Mouse (Mus musculus) heart, adult 2 months (tissue): ENCODE results near the gene Ttl. TPM values are rescaled to one million over a fixed set of nuclear protein-coding genes. Genes with fewer than 3 reads are reported as not detected.
A peak's percentile ranks its signal among the peaks of the same experiment; 100 is the strongest.

Experiments
- DNase-seq, 2 experiments: peaks; one replicate each; pipeline ENCODE4 v3.0.0; 2021
- H3K27ac ChIP-seq: fragments of 200-600 bp; 2 replicates; pipeline ENCODE4 v1.8.1; 2022
- H3K27me3 ChIP-seq: fragments of 200-500 bp; 2 replicates; pipeline ENCODE4 v1.6.1; 2012; ENCODE audit warnings: mild to moderate bottlenecking, low read length, inconsistent platforms, mixed read lengths; ENCODE audit not compliant: control insufficient read depth, insufficient read depth
- H3K36me3 ChIP-seq: fragments of 200-500 bp; 2 replicates; pipeline ENCODE4 v1.6.1; 2012; ENCODE audit warnings: low read length, inconsistent platforms; ENCODE audit not compliant: control insufficient read depth, insufficient read depth
- H3K4me1 ChIP-seq: fragments of 200-500 bp; 2 replicates; pipeline ENCODE4 v1.6.1; 2011; ENCODE audit warnings: low read length; ENCODE audit not compliant: control insufficient read depth, insufficient read depth
- H3K4me3 ChIP-seq: fragments of 200-600 bp; 2 replicates; pipeline ENCODE4 v1.8.1; 2022
- H3K79me2 ChIP-seq: fragments of 200-500 bp; replicated peaks from 2 replicates; pipeline ENCODE4 v1.6.1; 2012; ENCODE audit warnings: mild to moderate bottlenecking, inconsistent platforms, low read length, moderate library complexity, mixed read lengths; ENCODE audit not compliant: control insufficient read depth, insufficient read depth
- H3K9ac ChIP-seq: fragments of 200-500 bp; 2 replicates; pipeline ENCODE4 v1.6.1; 2012; ENCODE audit warnings: low read depth, mild to moderate bottlenecking, control low read depth, inconsistent platforms, low read length, mixed read lengths
- CTCF ChIP-seq: fragments of 200-600 bp; IDR thresholded peaks from 2 replicates; pipeline ENCODE4 v1.8.1; 2022; ENCODE audit warnings: antibody characterized with exemption, mild to moderate bottlenecking, moderate library complexity
- EP300 ChIP-seq: fragments of 200-500 bp; IDR thresholded peaks from 2 replicates; pipeline ENCODE4 v1.6.1; 2011; ENCODE audit warnings: low read depth, low read length, control low read depth; ENCODE audit not compliant: insufficient read depth
- POLR2A ChIP-seq: fragments of 200-500 bp; IDR thresholded peaks from 2 replicates; pipeline ENCODE4 v1.6.1; 2011; ENCODE audit warnings: mild to moderate bottlenecking, low read depth, low read length, control low read depth; ENCODE audit not compliant: insufficient read depth
- WGBS: fragments of 180-500 bp; shearing (Covaris S2); methylation state at CpG from one replicate; pipeline ENCODE4 v1.1.7; 2018; 5-methylcytosine and 5-hydroxymethylcytosine counted together
- intact Hi-C: fragments of 180-260 bp; cut with DNase I; formaldehyde crosslinking; loops from one replicate; pipeline ENCODE4 v1.15.1; 2025
- polyA plus RNA-seq: library from polyadenylated mRNA; depleted of rRNA; stranded (reverse); fragments of >200 nt; gene quantifications from 2 replicates; pipeline ENCODE4 v1.2.3, GENCODE M21; 2012
- total RNA-seq, 2 experiments: library from RNA; stranded (reverse); gene quantifications; 2 replicates each; pipeline ENCODE4 v1.2.3; 2021

Ttl gene
- total and polyA plus RNA-seq, 3 experiments: 8.8 to 19.1 (median 19.0) TPM

GRCm38 (mm10) chr2:129055741-129056140 lies 10.0 kb upstream of the Ttl start:
- H3K27me3 ChIP-seq: no peaks in the 10 kb centered on the region

DNA sequence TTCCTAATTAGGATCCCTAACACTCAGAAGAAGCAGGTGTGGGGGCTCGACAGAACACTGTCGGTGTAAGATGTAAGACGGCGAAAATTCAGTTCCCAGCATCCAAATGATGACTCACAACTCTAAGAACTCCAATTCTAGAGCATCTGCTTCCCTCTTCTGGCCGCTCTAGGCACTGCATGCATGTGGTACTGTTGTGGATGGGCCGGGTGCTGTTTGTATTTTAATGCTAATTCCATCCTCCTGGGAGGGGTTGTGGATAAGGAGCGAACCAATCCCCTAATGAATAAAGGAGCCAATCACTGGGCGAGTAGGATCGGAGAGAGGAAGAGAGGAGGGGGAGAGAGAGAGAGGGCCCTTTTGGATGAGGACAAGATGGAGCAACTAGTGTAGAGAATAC lies 9.1 kb upstream of the Ttl start:
- DNase-seq: peak in 1 of 2 experiments; percentile 35
- Histone ChIP-seq H3K36me3 (no peaks in the 10 kb centered on the region), H3K4me1 (no peaks in the 10 kb centered on the region), H3K27ac (no peak overlapping the region), H3K79me2 (no peaks in the 10 kb centered on the region), H3K27me3 (no peaks in the 10 kb centered on the region), H3K9ac (no peak overlapping the region), H3K4me3 (no peak overlapping the region)
- intact Hi-C loops: no loop called here
- no peak for TF ChIP-seq EP300
- no peak for TF ChIP-seq POLR2A
- peak; percentile 70 for TF ChIP-seq CTCF
- WGBS: 49% methylated on average over 9 of the region's 9 CpGs

More at GRCm38 (mm10) chr2:129055741-129056140, 10.0 kb upstream of the Ttl start:
- no peak for DNase-seq
- 86% methylated on average over 6 of the region's 6 CpGs for WGBS
- Histone ChIP-seq H3K4me1 (no peaks in the 10 kb centered on the region), H3K36me3 (no peaks in the 10 kb centered on the region), H3K4me3 (no peak overlapping the region), H3K9ac (no peak overlapping the region), H3K27ac (no peak overlapping the region), H3K79me2 (no peaks in the 10 kb centered on the region)
- TF ChIP-seq CTCF: no peak
- TF ChIP-seq EP300: no peak
- no peak for TF ChIP-seq POLR2A
- intact Hi-C loops: no loop called here

DNA sequence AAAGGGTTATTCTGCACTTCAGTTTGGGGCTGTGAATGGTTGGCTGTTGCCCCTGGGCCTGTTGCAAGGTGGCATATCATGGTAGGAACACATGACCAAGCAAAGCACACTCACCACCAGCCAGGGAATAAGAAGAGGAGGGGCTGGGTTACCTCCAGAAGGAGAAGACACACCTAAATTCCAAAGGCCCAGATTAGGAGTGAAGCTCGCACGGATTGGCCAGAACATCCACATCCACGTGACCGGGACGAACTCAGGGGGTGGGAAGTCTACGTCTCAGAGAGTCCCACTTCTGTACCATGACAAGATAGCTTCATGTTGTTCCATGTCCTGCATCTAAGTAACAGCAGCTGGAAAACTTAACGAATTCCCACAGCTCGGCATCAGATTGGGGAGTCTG lies 8.5 kb upstream of the Ttl start:
- DNase-seq: no peak
- H3K36me3 ChIP-seq: no peaks in the 10 kb centered on the region
- no peaks in the 10 kb centered on the region for H3K27me3 ChIP-seq
- no peak overlapping the region for H3K4me3 ChIP-seq
- intact Hi-C loops: no loop called here
- no peak overlapping the region for H3K9ac ChIP-seq
- no peaks in the 10 kb centered on the region for H3K4me1 ChIP-seq
- H3K27ac ChIP-seq: no peak overlapping the region
- no peak for TF ChIP-seq CTCF
- no peak for TF ChIP-seq EP300
- TF ChIP-seq POLR2A: no peak
- 95% methylated on average over 8 of the region's 8 CpGs for WGBS
- H3K79me2 ChIP-seq: no peaks in the 10 kb centered on the region

DNA sequence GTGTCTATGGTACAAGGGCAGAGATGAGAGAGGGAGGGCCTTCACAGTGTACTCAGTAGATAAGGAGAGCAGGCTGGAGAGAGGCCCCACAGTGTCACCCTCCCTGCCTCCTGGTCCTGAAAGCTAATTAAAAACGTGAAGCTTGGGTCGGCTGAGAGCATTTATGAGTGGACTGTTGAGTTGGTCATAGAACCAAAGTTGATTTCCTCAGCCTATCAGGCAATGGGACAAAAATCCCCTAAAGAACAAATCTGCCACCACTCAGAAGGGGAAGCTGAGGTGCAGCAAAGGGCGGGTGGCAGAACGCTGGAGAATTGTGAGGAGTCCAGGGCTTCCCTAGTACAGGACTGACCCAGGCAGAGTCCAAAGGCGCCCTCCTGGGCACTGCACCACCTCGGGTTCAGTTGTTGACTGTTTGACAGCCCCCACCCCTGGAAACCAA lies 7.8 kb upstream of the Ttl start:
- intact Hi-C loops: no loop called here
- Histone ChIP-seq H3K27me3 (no peaks in the 10 kb centered on the region), H3K27ac (no peak overlapping the region), H3K36me3 (no peaks in the 10 kb centered on the region), H3K4me3 (no peak overlapping the region), H3K9ac (no peak overlapping the region), H3K79me2 (no peaks in the 10 kb centered on the region), H3K4me1 (no peaks in the 10 kb centered on the region)
- no peak for DNase-seq
- no peak for TF ChIP-seq EP300
- TF ChIP-seq CTCF: no peak
- no peak for TF ChIP-seq POLR2A
- WGBS: 76% methylated on average over 6 of the region's 6 CpGs

GRCm38 (mm10) chr2:129061456-129062059 lies 4.2 kb upstream of the Ttl start:
- H3K4me3 ChIP-seq: no peak overlapping the region
- no peak for DNase-seq
- H3K79me2 ChIP-seq: no peaks in the 10 kb centered on the region
- no peak overlapping the region for H3K9ac ChIP-seq
- WGBS: 75% methylated on average over 10 of the region's 10 CpGs
- H3K27me3 ChIP-seq: no peaks in the 10 kb centered on the region
- no peak for TF ChIP-seq EP300
- no peak for TF ChIP-seq CTCF
- no peak for TF ChIP-seq POLR2A
- H3K4me1 ChIP-seq: no peaks in the 10 kb centered on the region
- H3K36me3 ChIP-seq: no peaks in the 10 kb centered on the region
- intact Hi-C loops: no loop called here
- no peak overlapping the region for H3K27ac ChIP-seq

DNA sequence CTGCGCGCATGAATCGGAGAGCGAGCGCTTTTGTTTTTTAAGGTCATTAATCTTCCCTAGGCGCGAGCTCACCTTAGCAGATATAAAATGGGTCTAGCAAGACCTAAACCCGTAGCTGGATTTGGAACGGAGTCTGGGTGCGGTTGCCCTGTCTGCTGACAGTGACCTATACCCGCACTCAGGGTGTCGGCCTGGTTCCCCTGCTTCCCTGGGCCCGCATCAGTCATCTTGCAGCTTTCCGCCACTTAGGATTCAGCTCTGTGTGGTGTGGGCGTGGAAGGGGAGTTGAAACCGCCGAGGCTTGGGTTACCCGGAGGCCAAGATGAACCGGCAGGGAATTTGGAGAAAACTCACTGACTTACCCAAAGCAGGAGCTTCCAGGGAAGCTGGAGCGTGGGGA lies 584 bp downstream of the Ttl start:
- DNase-seq: peak; percentile 50 to 55
- WGBS: 1% methylated on average over 20 of the region's 20 CpGs
- Histone ChIP-seq H3K4me1 (no peaks in the 10 kb centered on the region), H3K27me3 (no peaks in the 10 kb centered on the region), H3K79me2 (0 out of 2 replicates have a peak, but pooled peaks cover 2% of the 10 kb centered on the region), H3K27ac (peak overlapping the region; percentile 79), H3K36me3 (no peaks in the 10 kb centered on the region; the same call in 1 of the 2 replicates), H3K9ac (peak overlapping the region; percentile 96), H3K4me3 (peak overlapping the region; percentile 85)
- intact Hi-C loops: loop anchor here (5.0 kb wide), 2 partner anchors 99 to 119 kb away; partner anchors contain the start of genes Gm10762 and Zc3h6
- TF ChIP-seq EP300 (no peak), POLR2A (no peak), CTCF (no peak)
